Mouse (Mus musculus): ENCODE measurements around the gene Fv1. TPM values are rescaled to one million over a fixed set of nuclear protein-coding genes. Genes with fewer than 3 reads are reported as not detected.
"Not testable (repeated sequence)": the region's sequence is repeated elsewhere in the genome, so short reads cannot be mapped to it uniquely, and the experiment has no call there.

Gene Fv1
- polyA plus RNA-seq, 1 experiment from 2014 or later = 5.2 TPM

DNA sequence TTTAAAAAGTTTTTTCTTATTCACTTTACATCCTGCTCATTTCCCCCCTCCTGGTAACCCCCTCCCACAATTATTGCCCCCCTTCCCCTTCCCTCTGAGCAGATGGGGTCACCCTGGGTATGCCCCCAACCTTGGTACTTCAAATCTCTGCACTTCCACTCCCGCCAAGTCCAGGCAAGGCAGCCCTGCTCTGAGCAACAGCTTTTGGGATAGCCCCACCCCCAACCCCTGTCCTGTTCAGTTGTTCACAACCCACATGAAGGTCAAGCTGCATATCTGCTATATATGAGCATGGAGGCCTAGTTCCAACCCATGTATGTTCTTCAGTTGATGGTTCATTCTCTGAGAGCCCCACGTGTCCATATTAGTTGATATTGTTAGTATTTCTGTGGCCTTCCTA, 18.0 kb upstream of the Fv1 start:
- no peak for ATAC-seq (ENCODE audit: low read depth)
- H3K9me3 ChIP-seq (ENCODE audit: control insufficient read depth, low read length) = peaks cover 4% of the 10 kb centered on the region; the same call in 1 of the 2 replicates

DNA sequence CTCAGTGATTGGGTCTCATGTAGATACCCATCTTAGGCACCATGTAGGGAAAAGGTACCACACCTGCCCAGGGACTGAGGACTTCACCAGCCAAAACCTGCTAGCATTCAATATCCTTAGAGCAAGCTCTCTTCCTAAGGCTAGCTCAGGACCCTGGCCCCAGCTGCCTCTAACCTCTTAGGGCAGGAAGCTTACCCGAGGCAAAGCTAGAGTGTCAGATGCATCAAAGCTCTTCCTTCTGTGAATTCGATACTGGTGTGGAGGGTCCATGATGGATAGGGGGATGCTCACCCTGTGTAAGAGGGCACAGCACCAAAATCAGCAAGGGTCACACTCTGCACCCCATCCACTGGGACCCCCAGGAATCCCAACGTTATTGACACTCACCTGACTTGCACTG, 6.7 kb upstream of the Fv1 start:
- Histone ChIP-seq H3K9me3 (ENCODE audit: control insufficient read depth, low read length) (no peaks in the 10 kb centered on the region), H3K27me3 (replicated peaks; ENCODE audit: control insufficient read depth, insufficient read depth, low read length) (no peaks in the 10 kb centered on the region), H3K27ac (replicated peaks; ENCODE audit: low read depth, low read length) (no peak overlapping the region), H3K4me3 (ENCODE audit: low read depth, low read length) (no peak overlapping the region), H3K36me3 (ENCODE audit: control insufficient read depth, insufficient read depth, low read length) (peaks cover 42% of the 10 kb centered on the region), H3K4me1 (ENCODE audit: control insufficient read depth, insufficient read depth, low read length) (no peaks in the 10 kb centered on the region), H3K9ac (ENCODE audit: low read depth, low read length) (no peak overlapping the region), H3K4me2 (ENCODE audit: low read depth, low read length) (no peak overlapping the region)
- no peak for DNase-seq (ENCODE audit: low spot score)
- WGBS = 91% methylated on average over 3 of the region's 3 CpGs
- ATAC-seq (ENCODE audit: low read depth) = no peak

More for the DNA sequence above, 18.0 kb upstream of the Fv1 start:
- no peak for DNase-seq (ENCODE audit: low spot score)
- Histone ChIP-seq H3K9ac (ENCODE audit: low read depth, low read length) (no peak overlapping the region), H3K4me2 (ENCODE audit: low read depth, low read length) (no peak overlapping the region), H3K4me1 (ENCODE audit: control insufficient read depth, insufficient read depth, low read length) (peaks cover 8% of the 10 kb centered on the region), H3K27me3 (replicated peaks; ENCODE audit: control insufficient read depth, insufficient read depth, low read length) (no peaks in the 10 kb centered on the region), H3K27ac (replicated peaks; ENCODE audit: low read depth, low read length) (no peak overlapping the region), H3K36me3 (ENCODE audit: control insufficient read depth, insufficient read depth, low read length) (peaks cover 2% of the 10 kb centered on the region; the same call in 1 of the 2 replicates), H3K4me3 (ENCODE audit: low read depth, low read length) (no peak overlapping the region)
- WGBS = 61% methylated on average over 2 of the region's 2 CpGs

DNA sequence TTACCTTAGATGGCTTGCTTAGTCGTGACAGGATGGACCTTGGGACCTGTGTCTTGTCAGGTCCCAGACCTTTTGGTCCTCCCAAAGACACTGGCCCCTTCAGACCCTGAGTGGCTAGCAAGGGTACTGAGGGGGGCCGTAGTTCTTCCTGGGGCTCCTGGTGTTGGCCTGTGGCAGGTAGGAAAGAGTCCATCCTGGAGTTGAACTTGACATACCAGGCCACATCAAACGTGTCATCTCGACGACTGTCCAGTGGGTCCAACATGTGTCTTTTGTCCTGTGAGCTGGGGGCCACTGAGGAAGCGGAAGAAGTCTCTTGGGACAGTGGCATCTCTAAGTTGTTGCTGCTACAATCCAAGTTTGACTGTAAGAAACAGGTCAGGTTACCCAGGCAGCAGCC, 3.1 kb upstream of the Fv1 start:
- DNase-seq (ENCODE audit: low spot score) = no peak
- H3K9ac ChIP-seq (ENCODE audit: low read depth, low read length) = no peak overlapping the region
- H3K4me3 ChIP-seq (ENCODE audit: low read depth, low read length) = no peak overlapping the region
- no peak overlapping the region for H3K27ac ChIP-seq (replicated peaks; ENCODE audit: low read depth, low read length)
- no peaks in the 10 kb centered on the region for H3K27me3 ChIP-seq (replicated peaks; ENCODE audit: control insufficient read depth, insufficient read depth, low read length)
- H3K36me3 ChIP-seq (ENCODE audit: control insufficient read depth, insufficient read depth, low read length) = peaks cover 41% of the 10 kb centered on the region
- H3K4me1 ChIP-seq (ENCODE audit: control insufficient read depth, insufficient read depth, low read length) = peaks cover 13% of the 10 kb centered on the region; the same call in 1 of the 2 replicates
- no peaks in the 10 kb centered on the region for H3K9me3 ChIP-seq (ENCODE audit: control insufficient read depth, low read length)
- ATAC-seq (ENCODE audit: low read depth) = no peak
- no peak overlapping the region for H3K4me2 ChIP-seq (ENCODE audit: low read depth, low read length)
- WGBS = 95% methylated on average over 6 of the region's 6 CpGs

DNA sequence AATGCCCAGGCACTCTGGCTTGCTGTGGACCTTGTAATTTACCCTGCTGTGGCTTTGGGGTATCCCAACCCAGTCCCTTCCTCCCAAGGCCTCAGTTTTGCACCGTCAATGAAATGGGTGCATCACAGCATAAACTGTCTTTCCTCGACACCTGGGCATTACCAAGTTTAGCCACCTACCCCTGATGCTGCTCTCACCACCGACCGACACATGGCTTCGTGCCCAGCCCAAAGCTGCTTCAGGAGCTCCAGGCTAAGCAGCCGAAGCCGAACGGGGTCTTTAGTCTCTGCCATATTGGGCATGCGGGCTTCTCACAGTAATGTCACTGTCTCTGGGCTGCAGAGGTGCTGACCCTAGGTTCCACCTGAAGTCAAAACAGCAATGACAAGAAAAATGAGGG, 2.7 kb upstream of the Fv1 start:
- H3K4me3 ChIP-seq (ENCODE audit: low read depth, low read length) = no peak overlapping the region
- no peak overlapping the region for H3K27ac ChIP-seq (replicated peaks; ENCODE audit: low read depth, low read length)
- H3K9me3 ChIP-seq (ENCODE audit: control insufficient read depth, low read length) = no peaks in the 10 kb centered on the region
- peaks cover 13% of the 10 kb centered on the region; the same call in 1 of the 2 replicates for H3K4me1 ChIP-seq (ENCODE audit: control insufficient read depth, insufficient read depth, low read length)
- ATAC-seq (ENCODE audit: low read depth) (no peak), DNase-seq (ENCODE audit: low spot score) (no peak)
- no peak overlapping the region for H3K9ac ChIP-seq (ENCODE audit: low read depth, low read length)
- no peak overlapping the region for H3K4me2 ChIP-seq (ENCODE audit: low read depth, low read length)
- 98% methylated on average over 9 of the region's 9 CpGs for WGBS
- peaks cover 38% of the 10 kb centered on the region for H3K36me3 ChIP-seq (ENCODE audit: control insufficient read depth, insufficient read depth, low read length)
- no peaks in the 10 kb centered on the region for H3K27me3 ChIP-seq (replicated peaks; ENCODE audit: control insufficient read depth, insufficient read depth, low read length)

DNA sequence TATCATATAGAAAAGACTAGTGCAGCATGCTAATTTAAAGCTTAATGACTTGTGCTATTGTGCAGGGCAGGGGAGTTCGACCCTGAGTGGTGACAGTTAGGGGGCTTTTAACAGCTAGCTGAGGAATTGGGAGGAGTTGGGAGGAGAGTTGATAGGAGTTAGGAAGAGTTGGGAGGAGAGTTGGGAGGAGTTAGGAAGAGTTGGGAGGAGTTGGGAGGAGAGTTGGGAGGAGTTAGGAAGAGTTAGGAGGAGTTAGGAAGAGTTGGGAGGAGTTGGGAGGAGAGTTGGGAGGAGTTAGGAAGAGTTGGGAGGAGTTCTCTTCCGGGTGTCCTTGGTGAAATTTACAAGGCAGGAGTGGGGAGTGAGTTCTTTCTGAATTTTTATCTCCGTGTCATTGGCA, 2.0 kb upstream of the Fv1 start:
- Histone ChIP-seq H3K36me3 (ENCODE audit: control insufficient read depth, insufficient read depth, low read length) (peaks cover 33% of the 10 kb centered on the region), H3K4me1 (ENCODE audit: control insufficient read depth, insufficient read depth, low read length) (peaks cover 13% of the 10 kb centered on the region; the same call in 1 of the 2 replicates)
- H3K4me3 ChIP-seq (ENCODE audit: low read depth, low read length); H3K27ac ChIP-seq (replicated peaks; ENCODE audit: low read depth, low read length); H3K9me3 ChIP-seq (ENCODE audit: control insufficient read depth, low read length); H3K27me3 ChIP-seq (replicated peaks; ENCODE audit: control insufficient read depth, insufficient read depth, low read length); ATAC-seq (ENCODE audit: low read depth); H3K9ac ChIP-seq (ENCODE audit: low read depth, low read length); H3K4me2 ChIP-seq (ENCODE audit: low read depth, low read length); DNase-seq (ENCODE audit: low spot score): not testable (repeated sequence)
- 55% methylated on average over 3 of the region's 3 CpGs for WGBS

DNA sequence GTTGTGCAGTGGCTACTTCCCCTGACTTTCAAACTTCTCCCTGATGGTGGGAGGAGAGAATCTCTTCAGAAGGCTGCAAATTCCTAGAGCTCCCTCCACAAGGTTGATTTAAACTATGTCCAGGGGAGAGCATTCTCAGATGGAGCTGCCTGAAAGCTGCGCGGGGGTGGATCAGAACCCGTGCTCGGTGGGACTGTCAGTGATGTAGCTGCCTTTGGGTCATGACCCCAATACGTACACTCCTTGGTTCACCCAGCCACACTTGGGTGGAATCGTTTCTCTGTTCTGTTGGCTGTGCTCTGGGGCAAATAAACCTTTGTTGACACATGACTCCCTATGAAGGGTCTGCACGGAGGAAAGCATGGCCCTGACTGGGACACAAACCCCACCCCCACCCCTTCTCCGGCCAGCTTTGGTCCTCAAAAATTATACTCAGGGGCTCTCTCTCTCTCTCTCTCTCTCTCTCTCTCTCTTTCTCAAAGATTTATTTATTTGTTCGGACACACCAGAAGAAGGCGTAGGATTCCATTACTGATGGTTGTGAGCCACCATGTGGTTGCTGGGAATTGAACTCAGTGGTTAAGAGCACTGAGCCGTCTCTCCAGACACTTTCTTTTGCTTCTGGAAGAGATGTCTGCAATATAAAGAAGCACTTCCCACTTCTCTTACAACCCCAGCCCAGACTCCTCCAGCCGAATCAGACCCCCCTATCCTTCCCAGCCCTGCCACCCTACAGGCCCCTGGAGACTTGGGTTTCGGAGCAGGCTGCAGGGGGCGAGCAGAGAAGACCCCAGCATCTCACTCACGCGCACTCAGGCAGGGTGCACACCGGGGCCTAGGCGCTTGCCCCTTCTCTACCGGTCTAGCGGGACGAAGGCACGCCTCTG, 973 bp upstream of the Fv1 start:
- H3K9ac ChIP-seq (ENCODE audit: low read depth, low read length) = peak overlapping the region; percentile 83
- H3K27ac ChIP-seq (replicated peaks; ENCODE audit: low read depth, low read length) = peak overlapping the region; percentile 86
- H3K4me2 ChIP-seq (ENCODE audit: low read depth, low read length) = peak overlapping the region; percentile 86
- 8% methylated on average over 17 of the region's 22 CpGs for WGBS
- DNase-seq (ENCODE audit: low spot score) (peak; percentile 21), ATAC-seq (ENCODE audit: low read depth) (no peak; the same call in 1 of the 2 replicates)
- H3K27me3 ChIP-seq (replicated peaks; ENCODE audit: control insufficient read depth, insufficient read depth, low read length) = no peaks in the 10 kb centered on the region
- peaks cover 30% of the 10 kb centered on the region for H3K36me3 ChIP-seq (ENCODE audit: control insufficient read depth, insufficient read depth, low read length)
- peaks cover 13% of the 10 kb centered on the region; the same call in 1 of the 2 replicates for H3K4me1 ChIP-seq (ENCODE audit: control insufficient read depth, insufficient read depth, low read length)
- no peaks in the 10 kb centered on the region for H3K9me3 ChIP-seq (ENCODE audit: control insufficient read depth, low read length)
- H3K4me3 ChIP-seq (ENCODE audit: low read depth, low read length) = peak overlapping the region; percentile 89

DNA sequence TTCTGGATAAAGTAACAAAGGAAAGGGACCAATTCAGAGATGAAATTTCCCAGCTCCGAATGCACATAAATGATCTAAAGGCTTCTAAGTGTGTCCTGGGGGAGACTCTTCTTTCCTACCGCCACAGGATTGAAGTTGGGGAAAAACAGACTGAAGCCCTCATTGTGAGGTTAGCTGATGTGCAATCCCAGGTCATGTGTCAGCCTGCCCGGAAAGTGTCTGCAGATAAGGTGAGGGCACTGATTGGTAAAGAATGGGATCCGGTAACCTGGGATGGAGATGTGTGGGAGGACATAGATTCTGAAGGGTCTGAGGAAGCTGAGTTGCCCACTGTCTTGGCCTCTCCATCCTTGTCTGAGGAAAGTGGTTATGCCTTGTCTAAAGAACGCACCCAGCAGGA, 459 bp downstream of the Fv1 start:
- no peak for DNase-seq (ENCODE audit: low spot score)
- H3K9ac ChIP-seq (ENCODE audit: low read depth, low read length) = peak overlapping the region; percentile 69
- peak overlapping the region; percentile 89 for H3K4me3 ChIP-seq (ENCODE audit: low read depth, low read length)
- H3K4me1 ChIP-seq (ENCODE audit: control insufficient read depth, insufficient read depth, low read length) = peaks cover 13% of the 10 kb centered on the region; the same call in 1 of the 2 replicates
- peaks cover 38% of the 10 kb centered on the region for H3K36me3 ChIP-seq (ENCODE audit: control insufficient read depth, insufficient read depth, low read length)
- H3K4me2 ChIP-seq (ENCODE audit: low read depth, low read length) = peak overlapping the region; percentile 86
- no peaks in the 10 kb centered on the region for H3K27me3 ChIP-seq (replicated peaks; ENCODE audit: control insufficient read depth, insufficient read depth, low read length)
- WGBS = 12% methylated on average over 5 of the region's 5 CpGs
- H3K27ac ChIP-seq (replicated peaks; ENCODE audit: low read depth, low read length) = peak overlapping the region; percentile 48; the same call in 1 of the 2 replicates
- no peaks in the 10 kb centered on the region for H3K9me3 ChIP-seq (ENCODE audit: control insufficient read depth, low read length)
- ATAC-seq (ENCODE audit: low read depth) = no peak

DNA sequence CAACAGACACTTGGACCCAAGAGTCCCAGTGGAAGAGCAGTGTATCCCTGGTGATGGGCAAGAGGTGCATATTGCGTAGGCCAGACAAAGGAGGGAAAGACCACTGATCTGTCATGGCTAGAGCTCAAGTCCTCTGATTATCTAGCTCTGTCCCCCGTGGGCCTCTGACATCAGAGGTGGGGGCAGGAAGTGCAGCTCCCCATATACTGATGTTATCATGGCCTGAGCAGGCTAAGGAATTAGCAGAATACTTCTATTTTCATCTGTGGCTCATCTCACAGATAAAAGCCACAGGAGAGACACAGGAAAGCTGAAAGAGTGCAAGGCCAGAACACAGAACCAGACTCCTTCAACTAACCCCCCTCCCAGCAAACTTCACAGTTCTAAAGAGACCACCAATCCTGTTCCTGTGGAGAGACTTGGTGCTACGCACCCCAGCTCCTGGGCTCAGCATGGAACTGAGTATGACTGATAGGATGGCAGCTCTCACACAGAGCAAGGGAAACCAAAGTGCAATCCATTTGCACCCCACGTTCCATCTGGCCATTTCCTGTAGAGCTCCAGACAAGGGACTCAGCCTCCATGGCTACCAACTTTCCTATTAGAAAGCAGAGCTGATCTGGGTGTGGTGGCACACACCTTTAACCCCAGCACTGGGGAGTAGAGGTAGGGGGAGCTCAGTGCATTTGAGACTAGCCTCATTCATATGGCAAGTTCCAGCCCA, 7.2 kb downstream of the Fv1 start:
- Histone ChIP-seq H3K4me1 (ENCODE audit: control insufficient read depth, insufficient read depth, low read length) (no peaks in the 10 kb centered on the region), H3K36me3 (ENCODE audit: control insufficient read depth, insufficient read depth, low read length) (peaks cover 80% of the 10 kb centered on the region), H3K9me3 (ENCODE audit: control insufficient read depth, low read length) (no peaks in the 10 kb centered on the region), H3K27me3 (replicated peaks; ENCODE audit: control insufficient read depth, insufficient read depth, low read length) (no peaks in the 10 kb centered on the region), H3K27ac (replicated peaks; ENCODE audit: low read depth, low read length) (no peak overlapping the region), H3K4me2 (ENCODE audit: low read depth, low read length) (no peak overlapping the region), H3K9ac (ENCODE audit: low read depth, low read length) (no peak overlapping the region), H3K4me3 (ENCODE audit: low read depth, low read length) (no peak overlapping the region)
- no peak for DNase-seq (ENCODE audit: low spot score)
- no peak for ATAC-seq (ENCODE audit: low read depth)
- 89% methylated on average over 4 of the region's 4 CpGs for WGBS
